Mouse (Mus musculus) bone marrow macrophage, adult 2 months (primary cell): ENCODE results near the gene Olfr316.

Experiments used
- CTCF ChIP-seq: IDR thresholded peaks from 2 replicates; pipeline ENCODE4 v1.5.1; 2012; ENCODE audit warnings: low read depth, mild to moderate bottlenecking, low read length, moderate library complexity
- POLR2A ChIP-seq: IDR thresholded peaks from 2 replicates; pipeline ENCODE4 v1.6.1; 2012; ENCODE audit warnings: mild to moderate bottlenecking, low read depth, low read length, borderline replicate concordance

DNA sequence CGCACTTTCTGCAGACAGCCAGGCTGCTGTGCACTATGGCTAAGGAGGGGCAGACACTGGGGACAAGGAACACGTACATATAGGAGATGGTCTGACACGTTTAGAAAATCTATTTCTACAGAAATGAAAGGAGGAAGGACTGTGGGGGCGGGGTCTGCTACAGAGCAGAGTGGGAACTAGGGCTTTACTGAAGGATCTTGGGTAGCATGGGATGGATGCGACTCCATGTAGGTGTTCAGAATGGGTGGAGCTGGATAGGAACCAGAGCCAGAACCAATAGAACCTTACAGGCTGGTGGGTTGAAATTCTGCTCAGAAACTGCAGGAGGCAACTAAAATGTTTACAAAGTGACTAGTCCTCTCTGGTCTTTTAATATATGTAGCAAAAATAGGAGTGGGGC lies 47.2 kb downstream of the Olfr316 start:
- TF ChIP-seq CTCF (no peak), POLR2A (no peak)
